Mouse (Mus musculus): ENCODE data around the gene Znrf1. TPM values are rescaled to one million over a fixed set of nuclear protein-coding genes. Genes with fewer than 3 reads are reported as not detected.
A peak's percentile ranks its signal among the peaks of the same experiment; 100 is the strongest.

The Znrf1 gene
- polyA plus RNA-seq, 1 experiment from 2014 or later = 21.9 TPM

DNA sequence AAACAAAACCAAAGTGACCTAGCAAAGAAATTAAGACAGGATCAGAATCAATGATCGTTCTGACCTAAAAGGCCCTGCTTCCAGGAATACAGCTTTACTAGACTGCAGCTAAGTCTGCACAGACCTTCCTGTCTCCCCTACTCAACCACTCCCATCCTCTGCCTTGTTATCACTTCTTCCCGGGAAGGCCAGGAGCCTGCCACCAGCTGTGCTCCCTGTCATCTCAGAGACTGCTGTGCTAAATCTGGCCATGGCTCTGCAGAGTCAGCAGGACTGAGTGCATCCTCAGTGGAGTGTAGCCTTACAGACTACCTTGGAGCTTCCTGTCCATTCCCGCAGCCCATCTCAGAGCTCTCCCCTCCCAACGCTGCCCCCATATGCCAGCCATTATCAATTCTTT, 25.5 kb upstream of the Znrf1 start:
- 17% methylated on average over 4 of the region's 4 CpGs for WGBS
- Histone ChIP-seq H3K27ac (peak overlapping the region; percentile 68), H3K4me2 (0 out of 2 replicates have a peak overlapping the region, but pooled peaks have one; percentile 6), H3K27me3 (no peaks in the 10 kb centered on the region), H3K4me1 (replicated peaks) (peaks cover 36% of the 10 kb centered on the region), H3K9ac (no peak overlapping the region), H3K4me3 (no peak overlapping the region), H3K36me3 (peaks cover under 1% of the 10 kb centered on the region; the same call in 1 of the 2 replicates), H3K9me3 (replicated peaks) (no peaks in the 10 kb centered on the region)
- ATAC-seq (replicated peaks; ENCODE audit: insufficient number of reproducible peaks, insufficient read depth, low FRiP score, low read depth) = peak; percentile 74; the same call in 1 of the 2 replicates

DNA sequence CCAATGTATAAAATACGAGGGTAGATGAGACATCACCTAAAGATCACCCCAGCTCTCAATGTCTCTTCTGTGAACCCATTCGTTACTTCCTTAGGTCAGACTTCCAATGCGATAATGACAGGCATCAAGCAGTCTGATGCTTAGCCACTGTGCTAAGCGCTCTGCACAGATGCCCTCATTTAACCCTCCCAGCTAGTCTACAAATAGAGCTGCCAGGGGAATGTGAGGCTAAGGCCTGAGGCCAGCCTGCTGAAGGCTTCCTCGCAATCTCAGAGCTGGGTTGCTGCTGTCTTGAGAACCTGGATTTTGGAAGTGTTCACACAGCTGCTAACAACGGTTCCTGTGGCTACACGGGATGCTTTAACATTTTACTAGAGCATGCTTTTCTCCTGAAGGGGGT, 23.0 kb upstream of the Znrf1 start:
- H3K4me1 ChIP-seq (replicated peaks) = peaks cover 40% of the 10 kb centered on the region
- H3K4me2 ChIP-seq = no peak overlapping the region
- no peak overlapping the region for H3K9ac ChIP-seq
- no peak overlapping the region for H3K27ac ChIP-seq
- no peaks in the 10 kb centered on the region for H3K27me3 ChIP-seq
- peaks cover 4% of the 10 kb centered on the region; the same call in 1 of the 2 replicates for H3K36me3 ChIP-seq
- ATAC-seq (replicated peaks; ENCODE audit: insufficient number of reproducible peaks, insufficient read depth, low FRiP score, low read depth) = no peak
- WGBS = 59% methylated on average over 7 of the region's 7 CpGs
- H3K4me3 ChIP-seq = no peak overlapping the region
- no peaks in the 10 kb centered on the region for H3K9me3 ChIP-seq (replicated peaks)

DNA sequence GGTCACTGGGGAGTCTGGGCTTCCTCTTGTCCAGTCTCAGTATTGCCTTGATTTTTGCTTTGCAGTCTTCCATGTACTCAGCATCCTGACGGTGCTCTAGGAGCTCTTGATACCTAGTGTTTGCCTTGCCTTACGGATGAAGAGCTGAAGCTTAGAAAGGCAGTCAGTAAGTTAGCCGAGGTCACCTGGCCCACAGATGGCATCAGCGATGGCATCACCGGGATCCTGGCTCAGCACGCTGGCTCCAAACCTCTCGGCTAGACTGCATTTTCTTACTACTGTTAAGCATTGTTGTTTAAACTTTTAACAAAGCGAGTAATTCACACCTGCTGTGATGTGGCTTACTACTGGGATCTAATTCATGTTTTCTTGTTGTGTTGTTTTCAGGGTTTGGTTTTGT, 22.5 kb upstream of the Znrf1 start:
- ATAC-seq (replicated peaks; ENCODE audit: insufficient number of reproducible peaks, insufficient read depth, low FRiP score, low read depth) = no peak

DNA sequence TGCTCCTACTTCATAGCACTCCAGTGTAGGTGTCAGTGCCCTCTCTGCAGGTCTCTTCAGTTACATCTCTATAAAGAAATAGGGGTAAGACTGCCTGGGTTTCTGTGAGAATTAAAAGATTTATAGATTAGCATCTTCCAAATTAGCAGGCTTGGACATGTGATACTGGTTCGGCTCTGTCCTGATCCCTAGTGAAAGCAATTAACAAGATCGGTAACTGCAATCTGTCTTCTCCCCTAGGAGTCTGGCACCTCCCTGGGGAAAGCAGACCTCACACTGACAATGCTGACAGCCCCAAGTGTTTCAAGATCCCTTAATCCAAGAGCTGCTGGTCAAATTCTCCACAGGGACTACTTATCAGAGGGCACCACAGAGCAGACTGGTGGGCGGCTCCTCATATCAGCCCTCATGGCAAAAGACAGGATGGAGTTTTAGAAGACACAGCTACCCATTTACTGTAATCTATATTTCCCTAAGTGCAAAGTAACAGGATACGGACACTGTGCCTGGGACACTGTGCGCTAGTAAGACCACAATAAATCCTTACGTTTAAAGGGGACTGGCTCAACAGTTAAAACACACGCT, 19.4 kb upstream of the Znrf1 start:
- no peak overlapping the region for H3K4me3 ChIP-seq
- peaks cover 4% of the 10 kb centered on the region; the same call in 1 of the 2 replicates for H3K36me3 ChIP-seq
- 46% methylated on average over 7 of the region's 7 CpGs for WGBS
- ATAC-seq (replicated peaks; ENCODE audit: insufficient number of reproducible peaks, insufficient read depth, low FRiP score, low read depth) = no peak
- H3K9me3 ChIP-seq (replicated peaks) = no peaks in the 10 kb centered on the region
- no peak overlapping the region for H3K9ac ChIP-seq
- H3K27ac ChIP-seq = no peak overlapping the region
- no peak overlapping the region for H3K4me2 ChIP-seq
- H3K27me3 ChIP-seq = no peaks in the 10 kb centered on the region
- peaks cover 18% of the 10 kb centered on the region for H3K4me1 ChIP-seq (replicated peaks)

More for the DNA sequence above, 22.5 kb upstream of the Znrf1 start:
- no peak overlapping the region for H3K4me2 ChIP-seq
- H3K9me3 ChIP-seq (replicated peaks) = no peaks in the 10 kb centered on the region
- no peaks in the 10 kb centered on the region for H3K27me3 ChIP-seq
- H3K36me3 ChIP-seq = peaks cover 4% of the 10 kb centered on the region; the same call in 1 of the 2 replicates
- no peak overlapping the region for H3K27ac ChIP-seq
- no peak overlapping the region for H3K4me3 ChIP-seq
- peaks cover 34% of the 10 kb centered on the region for H3K4me1 ChIP-seq (replicated peaks)
- no peak overlapping the region for H3K9ac ChIP-seq
- WGBS = 84% methylated on average over 8 of the region's 8 CpGs

DNA sequence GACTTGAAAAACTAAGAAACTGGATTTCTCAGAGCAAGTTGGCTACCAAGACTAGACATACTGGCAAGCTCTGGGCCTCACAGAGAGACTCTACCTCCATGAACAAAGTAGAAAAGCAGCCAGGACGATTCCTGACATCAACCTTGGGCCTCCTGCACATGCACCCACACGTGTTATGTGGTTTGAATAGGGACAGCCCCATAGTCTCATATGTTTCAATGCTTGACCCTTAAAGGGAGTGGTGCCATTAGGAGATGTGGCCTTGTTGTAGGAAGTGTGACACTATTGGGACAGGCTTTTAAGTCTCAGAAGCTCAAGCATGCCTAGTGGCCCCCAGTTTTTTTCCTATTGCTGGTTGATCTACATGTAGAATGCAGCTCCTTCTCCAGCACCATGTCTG, 18.4 kb upstream of the Znrf1 start:
- Histone ChIP-seq H3K4me3 (no peak overlapping the region), H3K9me3 (replicated peaks) (no peaks in the 10 kb centered on the region), H3K36me3 (peaks cover 4% of the 10 kb centered on the region; the same call in 1 of the 2 replicates), H3K4me2 (no peak overlapping the region), H3K9ac (no peak overlapping the region), H3K4me1 (replicated peaks) (peaks cover 18% of the 10 kb centered on the region), H3K27me3 (no peaks in the 10 kb centered on the region), H3K27ac (no peak overlapping the region)
- 82% methylated on average over 2 of the region's 2 CpGs for WGBS
- ATAC-seq (replicated peaks; ENCODE audit: insufficient number of reproducible peaks, insufficient read depth, low FRiP score, low read depth) = no peak

DNA sequence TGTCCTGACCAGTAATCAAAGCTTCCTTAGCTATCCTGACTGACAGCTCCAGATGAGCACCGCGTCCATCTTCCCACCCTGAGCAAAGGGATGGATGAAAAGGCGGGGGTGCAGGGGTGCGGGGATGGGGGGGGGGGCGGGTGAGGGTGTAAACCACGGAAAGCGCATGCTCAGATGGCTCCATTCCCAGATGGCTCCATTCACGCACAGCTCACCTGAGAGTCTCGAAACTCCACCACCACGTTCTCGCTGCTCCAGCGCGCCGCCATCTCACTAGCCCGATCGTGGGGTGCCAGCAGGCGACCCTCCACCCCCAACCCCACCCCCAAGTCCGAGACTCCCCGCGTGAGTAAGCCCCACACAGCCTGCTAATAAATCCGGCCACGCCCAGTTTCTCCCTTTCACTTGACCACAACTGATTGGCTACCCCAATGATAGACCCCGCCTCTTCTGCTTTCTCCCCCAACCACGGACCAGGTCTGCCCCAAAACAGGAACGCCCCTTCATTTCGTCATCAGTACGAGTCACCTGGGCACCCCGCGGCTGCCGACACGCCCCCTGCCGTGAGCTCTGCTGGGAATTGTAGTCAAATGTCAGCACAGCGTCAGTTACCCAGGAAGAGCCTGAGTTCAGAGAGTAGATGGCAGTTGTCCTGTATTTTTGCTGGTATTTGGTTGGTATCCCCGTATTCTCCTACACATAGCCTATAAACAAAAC, 14.0 kb upstream of the Znrf1 start, which contains the start of gene Wdr59:
Wdr59 (minus strand) TSS at position 380 of the 717 bp plus-strand sequence.
- under 1% methylated on average over 34 of the region's 34 CpGs for WGBS
- peak within 1 kb of the TSS; percentile 44; the same call in 1 of the 2 replicates for H3K27ac ChIP-seq
- H3K9me3 ChIP-seq (replicated peaks) = no peaks in the 10 kb centered on the region
- H3K4me1 ChIP-seq (replicated peaks) = peaks cover 9% of the 10 kb centered on the region
- H3K4me2 ChIP-seq = peak within 1 kb of the TSS; percentile 63
- H3K27me3 ChIP-seq = no peaks in the 10 kb centered on the region
- ATAC-seq (replicated peaks; ENCODE audit: insufficient number of reproducible peaks, insufficient read depth, low FRiP score, low read depth) = peak; percentile 100
- H3K4me3 ChIP-seq = peak within 1 kb of the TSS; percentile 70
- peak within 1 kb of the TSS; percentile 64 for H3K9ac ChIP-seq
- H3K36me3 ChIP-seq = no peaks in the 10 kb centered on the region

DNA sequence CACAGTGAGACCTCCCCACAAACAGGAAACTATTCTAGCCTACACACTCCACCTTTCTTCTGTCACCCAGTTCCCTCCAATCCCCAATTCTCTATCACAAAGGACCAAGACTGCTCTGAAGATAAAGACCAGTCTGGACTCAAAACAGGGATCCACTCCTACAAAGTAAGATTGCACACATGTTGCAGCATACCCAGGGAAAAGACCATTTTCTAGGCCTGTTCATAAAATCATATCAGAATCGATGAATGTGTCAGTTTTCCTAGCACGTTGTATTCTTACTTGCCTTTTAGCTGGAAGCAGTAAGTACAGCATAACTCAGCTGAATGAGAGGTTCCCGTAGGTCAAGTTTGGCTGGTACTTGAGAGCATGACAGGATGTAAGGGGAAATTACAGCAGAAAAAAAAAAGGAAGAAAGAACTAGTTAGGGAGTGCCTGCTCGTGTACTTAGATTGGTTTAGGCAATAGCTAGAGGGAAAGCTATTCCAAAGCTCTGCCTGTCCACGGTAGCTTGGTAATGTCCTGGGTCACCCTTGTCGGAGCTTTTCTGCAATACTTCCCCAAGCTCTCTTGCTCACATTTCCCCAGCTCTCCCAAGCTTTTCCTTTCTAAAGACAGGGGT, 9.4 kb upstream of the Znrf1 start:
- Histone ChIP-seq H3K27ac (no peak overlapping the region), H3K4me2 (no peak overlapping the region), H3K27me3 (no peaks in the 10 kb centered on the region), H3K4me1 (replicated peaks) (no peaks in the 10 kb centered on the region), H3K9ac (no peak overlapping the region), H3K4me3 (no peak overlapping the region), H3K9me3 (replicated peaks) (no peaks in the 10 kb centered on the region), H3K36me3 (no peaks in the 10 kb centered on the region)
- 59% methylated on average over 6 of the region's 6 CpGs for WGBS
- ATAC-seq (replicated peaks; ENCODE audit: insufficient number of reproducible peaks, insufficient read depth, low FRiP score, low read depth) = no peak

DNA sequence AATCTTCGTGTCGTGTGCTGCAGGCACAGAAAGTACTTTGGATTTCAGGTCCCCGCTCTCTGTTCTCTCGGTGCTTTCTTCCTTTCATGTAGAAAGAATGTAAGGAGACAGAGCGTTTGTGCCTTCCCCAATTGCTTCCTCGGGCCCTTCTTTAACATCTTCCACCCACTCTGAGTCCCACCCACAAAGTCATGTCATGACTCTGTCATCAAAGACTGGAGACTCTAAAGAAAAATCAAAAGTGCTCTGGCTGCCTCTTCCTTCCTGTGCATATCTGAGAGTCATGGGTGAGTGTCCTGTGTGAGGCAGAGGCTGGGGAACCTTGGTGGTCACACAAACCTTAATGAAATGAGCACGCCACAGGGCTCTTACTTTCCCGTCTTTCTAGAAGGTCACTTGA, 8.7 kb upstream of the Znrf1 start:
- 61% methylated on average over 8 of the region's 8 CpGs for WGBS
- Histone ChIP-seq H3K27me3 (no peaks in the 10 kb centered on the region), H3K4me1 (replicated peaks) (no peaks in the 10 kb centered on the region), H3K4me2 (no peak overlapping the region), H3K9me3 (replicated peaks) (no peaks in the 10 kb centered on the region), H3K4me3 (no peak overlapping the region), H3K9ac (no peak overlapping the region), H3K27ac (no peak overlapping the region), H3K36me3 (no peaks in the 10 kb centered on the region)
- ATAC-seq (replicated peaks; ENCODE audit: insufficient number of reproducible peaks, insufficient read depth, low FRiP score, low read depth) = no peak

DNA sequence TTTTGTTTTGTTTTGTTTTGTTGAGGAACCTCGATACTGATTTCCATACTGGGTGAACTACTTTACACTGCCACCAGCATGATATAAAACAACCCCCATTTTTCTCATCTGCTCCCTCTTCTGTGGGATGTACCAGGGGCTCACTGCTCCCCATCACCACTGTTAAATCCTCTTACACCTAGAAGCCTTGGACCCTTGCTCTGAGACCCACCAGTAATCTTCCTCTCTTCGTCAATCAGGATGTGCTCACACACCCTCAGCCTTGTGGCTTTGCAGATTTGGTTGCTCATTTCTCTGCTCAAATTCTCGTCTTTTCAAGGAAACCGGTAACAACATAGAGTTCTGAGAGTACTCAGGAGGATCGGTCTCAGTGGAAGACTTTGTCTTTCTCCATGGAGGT, 7.8 kb upstream of the Znrf1 start:
- Histone ChIP-seq H3K27ac (no peak overlapping the region), H3K4me3 (no peak overlapping the region), H3K4me2 (no peak overlapping the region), H3K4me1 (replicated peaks) (no peaks in the 10 kb centered on the region), H3K27me3 (no peaks in the 10 kb centered on the region), H3K9ac (no peak overlapping the region), H3K36me3 (no peaks in the 10 kb centered on the region), H3K9me3 (replicated peaks) (no peaks in the 10 kb centered on the region)
- 76% methylated on average over 5 of the region's 5 CpGs for WGBS
- no peak for ATAC-seq (replicated peaks; ENCODE audit: insufficient number of reproducible peaks, insufficient read depth, low FRiP score, low read depth)

DNA sequence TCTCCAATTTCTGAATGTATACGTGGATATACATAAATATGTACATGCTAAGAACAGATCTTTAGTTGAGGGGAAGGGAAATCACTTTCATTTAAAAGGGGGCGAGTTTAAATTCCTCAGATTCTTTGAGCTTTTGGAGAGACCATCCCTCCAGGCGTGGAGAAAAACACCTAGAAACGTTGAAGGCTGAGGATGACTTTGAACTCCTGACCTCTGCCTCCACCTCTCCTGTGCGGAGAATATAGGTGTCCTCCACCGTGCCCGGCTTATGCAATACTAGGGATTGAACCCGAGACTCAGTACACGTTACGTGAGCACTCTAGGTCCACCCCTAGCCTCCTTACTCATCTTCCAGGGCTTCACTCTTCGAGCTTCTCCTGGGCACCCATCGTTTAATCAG, 4.7 kb upstream of the Znrf1 start:
- H3K27ac ChIP-seq = no peak overlapping the region
- H3K4me3 ChIP-seq = no peak overlapping the region
- 66% methylated on average over 12 of the region's 12 CpGs for WGBS
- H3K9ac ChIP-seq = no peak overlapping the region
- no peak for ATAC-seq (replicated peaks; ENCODE audit: insufficient number of reproducible peaks, insufficient read depth, low FRiP score, low read depth)
- no peaks in the 10 kb centered on the region for H3K4me1 ChIP-seq (replicated peaks)
- no peak overlapping the region for H3K4me2 ChIP-seq
- no peaks in the 10 kb centered on the region for H3K27me3 ChIP-seq
- no peaks in the 10 kb centered on the region for H3K9me3 ChIP-seq (replicated peaks)
- H3K36me3 ChIP-seq = no peaks in the 10 kb centered on the region

DNA sequence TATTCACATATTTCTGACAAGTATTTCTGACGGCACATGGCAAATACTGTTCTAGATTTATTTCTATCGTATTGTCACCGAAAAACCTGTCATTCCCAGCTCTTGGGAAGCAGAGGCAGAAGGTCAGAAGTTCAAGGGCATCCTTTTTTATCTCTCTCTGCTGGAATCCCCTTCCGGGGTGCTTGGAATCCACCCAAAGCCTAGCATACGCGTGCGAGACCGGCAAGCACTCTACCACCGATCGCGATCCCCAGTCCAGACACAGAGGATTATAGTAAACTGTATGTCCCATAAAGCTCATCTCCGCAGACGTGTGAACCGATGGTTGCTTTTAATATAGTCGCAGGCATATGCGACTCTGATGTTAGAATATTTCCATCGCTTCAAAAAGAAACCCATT, 4.3 kb upstream of the Znrf1 start:
- Histone ChIP-seq H3K36me3 (no peaks in the 10 kb centered on the region), H3K27me3 (no peaks in the 10 kb centered on the region), H3K9me3 (replicated peaks) (no peaks in the 10 kb centered on the region), H3K4me3 (no peak overlapping the region), H3K4me2 (no peak overlapping the region), H3K9ac (no peak overlapping the region), H3K4me1 (replicated peaks) (no peaks in the 10 kb centered on the region), H3K27ac (no peak overlapping the region)
- ATAC-seq (replicated peaks; ENCODE audit: insufficient number of reproducible peaks, insufficient read depth, low FRiP score, low read depth) = no peak
- 72% methylated on average over 17 of the region's 17 CpGs for WGBS
